Mouse (Mus musculus) hindbrain, postnatal 0 days (tissue): ENCODE data around the gene Qars. TPM values are rescaled to one million over a fixed set of nuclear protein-coding genes. Genes with fewer than 3 reads are reported as not detected.

Experiments
- ATAC-seq: fragments of 200-750 bp; cut with Nextera tagmentation; 2 replicates; pipeline ENCODE4 v1.8.0; 2017; ENCODE audit warnings: mild to moderate bottlenecking, moderate TSS enrichment, moderate library complexity
- DNase-seq: peaks from one replicate; pipeline ENCODE4 v3.0.0-alpha.2; 2015; ENCODE audit warnings: low spot score
- H3K27ac ChIP-seq: fragments of 300-500 bp; sonication (generic); 2 replicates; pipeline ENCODE4 v1.5.1; 2014; ENCODE audit warnings: mild to moderate bottlenecking
- H3K27me3 ChIP-seq: fragments of 300-500 bp; sonication (generic); 2 replicates; pipeline ENCODE4 v1.6.1; 2014; ENCODE audit warnings: low read length, mixed read lengths; ENCODE audit not compliant: insufficient read depth
- H3K36me3 ChIP-seq: fragments of 300-500 bp; sonication (generic); 2 replicates; pipeline ENCODE4 v1.6.1; 2014; ENCODE audit warnings: low read length, mixed read lengths; ENCODE audit not compliant: insufficient read depth
- H3K4me1 ChIP-seq: fragments of 300-500 bp; sonication (generic); 2 replicates; pipeline ENCODE4 v1.6.1; 2014; ENCODE audit warnings: antibody characterized with exemption, low read length, mixed read lengths; ENCODE audit not compliant: insufficient read depth
- H3K4me2 ChIP-seq: fragments of 300-500 bp; sonication (generic); 2 replicates; pipeline ENCODE4 v1.6.1; 2014; ENCODE audit warnings: low read depth, mild to moderate bottlenecking, low read length, moderate library complexity, mixed read lengths
- H3K4me3 ChIP-seq: fragments of 300-500 bp; sonication (generic); 2 replicates; pipeline ENCODE4 v1.5.1; 2014; ENCODE audit warnings: low read length
- H3K9ac ChIP-seq: fragments of 300-500 bp; sonication (generic); replicated peaks from 2 replicates; pipeline ENCODE4 v1.6.1; 2014; ENCODE audit warnings: mild to moderate bottlenecking, low read length, moderate library complexity, mixed read lengths
- H3K9me3 ChIP-seq: fragments of 300-500 bp; sonication (generic); 2 replicates; pipeline ENCODE4 v1.6.1; 2016; ENCODE audit warnings: low read length, mixed read lengths
- CTCF ChIP-seq: IDR thresholded peaks from 2 replicates; pipeline ENCODE4 v1.5.1; 2016; ENCODE audit warnings: antibody characterized with exemption, control low read depth, low read depth
- WGBS: fragments of 180-500 bp; shearing (Covaris S2); extraction: QIAGEN DNeasy Blood & Tissue Kit; methylation state at CpG from one replicate; pipeline ENCODE4 v1.1.7; 2014; 5-methylcytosine and 5-hydroxymethylcytosine counted together
- polyA plus RNA-seq: library from polyadenylated mRNA; unstranded; fragments of >200 nt; fragmentation: Nextera tagmentation; extraction: Ambion mirVana; gene quantifications from 2 replicates; pipeline ENCODE4 v1.2.1, GENCODE M21; 2015
- total RNA-seq: library from RNA; depleted of rRNA; stranded (reverse); fragments of >200 nt; gene quantifications from 2 replicates; pipeline ENCODE4 v1.2.3, GENCODE M21; 2014; rRNA removed

The Qars gene
- 153 and 175 TPM in 2 replicates for total RNA-seq
- polyA plus RNA-seq = 55.2 and 58.3 TPM in 2 replicates

DNA sequence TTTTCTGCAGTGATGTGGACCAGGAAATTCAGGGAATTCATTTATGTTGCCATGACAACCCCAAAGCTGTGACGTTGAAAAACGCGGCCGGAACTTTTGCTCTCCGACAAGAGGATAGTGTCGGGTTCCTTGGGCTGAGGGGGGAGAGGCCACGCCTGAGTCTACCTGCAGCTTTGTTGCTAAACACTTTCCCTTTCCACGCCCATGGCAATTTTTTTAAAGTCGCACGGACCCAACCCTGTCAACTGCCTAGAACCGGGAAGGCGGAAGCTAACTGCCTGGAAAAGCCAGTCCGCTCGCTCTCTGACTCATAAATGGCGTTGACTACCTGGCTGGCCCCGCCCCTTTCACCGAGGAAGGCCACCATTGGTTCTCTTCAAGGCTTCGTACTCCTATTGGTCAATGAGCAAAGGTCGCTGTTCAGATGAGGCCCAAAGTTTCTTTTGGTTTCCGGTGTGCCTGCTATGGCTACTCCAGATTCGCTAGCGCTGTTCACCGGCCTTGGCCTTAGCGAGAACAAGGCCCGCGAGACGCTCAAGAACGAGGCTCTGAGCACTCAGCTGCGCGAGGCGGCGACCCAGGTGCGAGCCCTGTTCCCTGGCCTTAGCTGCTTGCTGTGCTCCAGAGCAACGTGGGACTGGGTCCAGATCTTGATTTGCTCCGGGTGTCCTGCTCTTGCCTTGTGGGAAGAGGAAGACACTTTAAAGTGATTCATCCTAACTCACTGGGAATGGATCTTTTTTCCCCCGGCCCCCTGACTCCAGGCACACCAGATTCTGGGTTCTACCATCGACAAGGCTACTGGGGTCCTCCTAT is at the start of gene Qars:
Gene Qars (plus strand): TSS at position 88 of the 816 bp plus-strand sequence.
- TF ChIP-seq CTCF = no peak
- peak within 1 kb of the TSS; percentile 68 for H3K27ac ChIP-seq
- H3K4me2 ChIP-seq = peak within 1 kb of the TSS; percentile 87
- H3K4me1 ChIP-seq = peaks cover 11% of the 10 kb centered on the region; the same call in 1 of the 2 replicates
- H3K9me3 ChIP-seq = no peaks in the 10 kb centered on the region
- peaks cover 32% of the 10 kb centered on the region; the same call in 1 of the 2 replicates for H3K36me3 ChIP-seq
- under 1% methylated on average over 37 of the region's 37 CpGs for WGBS
- DNase-seq = peak; percentile 97
- peak; percentile 98 for ATAC-seq
- H3K9ac ChIP-seq = peak within 1 kb of the TSS; percentile 67
- H3K4me3 ChIP-seq = peak within 1 kb of the TSS; percentile 71
- H3K27me3 ChIP-seq = no peaks in the 10 kb centered on the region

DNA sequence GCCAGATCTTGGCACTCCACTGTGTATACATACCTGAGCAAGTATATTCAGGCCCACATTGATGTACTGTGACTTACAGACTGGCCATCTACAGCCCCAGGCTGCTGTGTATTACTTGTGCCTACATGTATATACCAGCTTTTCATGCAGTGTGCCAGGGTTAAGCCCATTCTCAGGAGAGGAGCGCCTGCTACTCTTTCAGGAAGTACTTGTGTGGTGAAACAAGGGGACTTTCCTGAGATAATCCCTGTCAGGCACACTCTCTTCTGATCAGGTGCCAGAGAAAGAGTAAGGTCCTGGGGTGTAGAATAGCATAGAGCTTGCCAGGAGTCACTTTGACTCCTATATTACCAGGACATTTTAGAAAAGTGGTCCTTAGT is 47.6 kb upstream of the Qars start:
- ATAC-seq (peak; percentile 25; the same call in 1 of the 2 replicates), DNase-seq (no peak)
- peaks cover 3% of the 10 kb centered on the region for H3K4me1 ChIP-seq
- H3K27me3 ChIP-seq = no peaks in the 10 kb centered on the region
- peak overlapping the region; percentile 91; the same call in 1 of the 2 replicates for H3K27ac ChIP-seq
- peak overlapping the region; percentile 95 for H3K4me2 ChIP-seq
- peak overlapping the region; percentile 91 for H3K4me3 ChIP-seq
- TF ChIP-seq CTCF = no peak
- 91% methylated on average over 1 of the region's 1 CpGs for WGBS
- peaks cover 15% of the 10 kb centered on the region; the same call in 1 of the 2 replicates for H3K36me3 ChIP-seq
- no peaks in the 10 kb centered on the region for H3K9me3 ChIP-seq
- H3K9ac ChIP-seq = no peak overlapping the region; the same call in 1 of the 2 replicates

DNA sequence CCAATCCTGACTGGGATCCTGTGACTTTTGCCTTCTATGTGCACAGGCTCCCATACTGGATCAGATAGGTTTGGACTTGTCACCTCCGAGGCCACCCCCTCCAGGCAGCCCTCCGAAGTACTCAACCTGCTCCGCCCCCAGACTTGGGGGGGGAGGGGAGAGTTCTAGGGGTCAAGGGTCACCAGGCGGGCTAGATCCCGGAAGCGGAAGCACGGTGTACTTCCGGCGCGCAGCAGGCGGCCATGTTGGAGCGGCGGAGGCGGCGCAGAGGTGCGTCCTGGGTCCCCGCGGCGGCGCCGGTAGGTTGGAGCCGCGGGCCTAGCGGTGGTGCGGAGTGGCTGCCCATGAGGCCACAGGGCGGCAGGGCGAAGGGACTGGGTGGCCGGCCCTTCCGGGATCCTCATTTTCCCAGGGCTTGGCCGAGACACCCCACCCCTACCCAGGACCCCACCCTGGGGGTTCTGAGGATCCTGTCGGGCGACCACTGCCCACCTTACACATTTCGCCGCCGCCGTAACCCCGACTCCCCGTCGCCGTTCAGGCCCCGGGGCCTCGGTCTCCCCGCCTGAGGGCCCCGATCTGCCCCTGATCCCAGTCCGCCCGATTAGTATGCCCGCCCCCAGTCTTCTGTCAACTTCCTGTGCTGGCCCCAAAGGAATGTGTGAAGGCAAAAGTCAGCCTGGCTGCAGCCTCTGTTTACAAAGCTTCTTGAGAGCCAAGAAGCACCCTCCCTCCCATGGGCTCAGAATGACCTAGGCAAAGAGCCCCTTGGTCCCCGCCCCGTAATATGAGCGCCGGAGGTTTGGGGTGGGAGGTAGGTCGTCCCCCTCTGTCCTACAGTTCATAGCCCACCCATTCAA is 47.0 kb upstream of the Qars start, which contains the start of gene Ccdc71:
Gene Ccdc71 (plus strand): TSS at position 209 of the 860 bp plus-strand sequence.
- peak within 1 kb of the TSS; percentile 91 for H3K27ac ChIP-seq
- no peaks in the 10 kb centered on the region for H3K27me3 ChIP-seq
- no peak for TF ChIP-seq CTCF
- H3K4me3 ChIP-seq = peak within 1 kb of the TSS; percentile 91
- peaks cover 3% of the 10 kb centered on the region for H3K4me1 ChIP-seq
- H3K4me2 ChIP-seq = peak within 1 kb of the TSS; percentile 95
- H3K9ac ChIP-seq = peak within 1 kb of the TSS; percentile 89
- ATAC-seq (peak; percentile 89), DNase-seq (peak; percentile 94)
- H3K36me3 ChIP-seq = peaks cover 18% of the 10 kb centered on the region; the same call in 1 of the 2 replicates
- 1% methylated on average over 39 of the region's 52 CpGs for WGBS
- no peaks in the 10 kb centered on the region for H3K9me3 ChIP-seq

DNA sequence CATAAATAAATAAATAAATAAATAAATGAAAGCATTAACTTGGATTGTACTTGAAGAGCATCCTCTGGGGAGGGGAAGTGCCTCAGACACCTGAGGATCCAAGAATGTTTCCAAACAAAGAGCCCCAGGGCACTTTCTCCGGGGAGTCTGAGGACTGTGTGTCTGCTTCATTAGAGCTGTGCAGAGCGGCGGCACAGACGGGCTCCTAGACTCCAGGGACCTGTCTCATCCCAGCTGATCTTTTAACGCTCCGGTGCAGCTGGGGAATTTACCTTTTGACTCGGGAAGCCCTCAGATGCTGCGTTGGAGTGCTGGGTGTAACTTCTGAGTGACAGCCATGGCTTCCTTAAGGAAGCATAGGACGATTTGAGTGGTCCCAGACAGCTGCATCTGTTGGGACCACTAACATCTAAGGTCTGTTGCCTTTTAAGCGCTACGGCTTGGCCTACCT is 46.3 kb upstream of the Qars start, which contains the start of gene Klhdc8b:
Gene Klhdc8b (minus strand): TSS at position 401 of the 451 bp plus-strand sequence.
- peak within 1 kb of the TSS; percentile 91 for H3K27ac ChIP-seq
- 22% methylated on average over 11 of the region's 11 CpGs for WGBS
- TF ChIP-seq CTCF = no peak
- no peaks in the 10 kb centered on the region for H3K9me3 ChIP-seq
- peak within 1 kb of the TSS; percentile 89 for H3K9ac ChIP-seq
- H3K4me3 ChIP-seq = peak within 1 kb of the TSS; percentile 91
- H3K36me3 ChIP-seq = peaks cover 19% of the 10 kb centered on the region; the same call in 1 of the 2 replicates
- no peaks in the 10 kb centered on the region for H3K27me3 ChIP-seq
- DNase-seq (no peak), ATAC-seq (no peak)
- peak within 1 kb of the TSS; percentile 95 for H3K4me2 ChIP-seq
- H3K4me1 ChIP-seq = peaks cover 3% of the 10 kb centered on the region

DNA sequence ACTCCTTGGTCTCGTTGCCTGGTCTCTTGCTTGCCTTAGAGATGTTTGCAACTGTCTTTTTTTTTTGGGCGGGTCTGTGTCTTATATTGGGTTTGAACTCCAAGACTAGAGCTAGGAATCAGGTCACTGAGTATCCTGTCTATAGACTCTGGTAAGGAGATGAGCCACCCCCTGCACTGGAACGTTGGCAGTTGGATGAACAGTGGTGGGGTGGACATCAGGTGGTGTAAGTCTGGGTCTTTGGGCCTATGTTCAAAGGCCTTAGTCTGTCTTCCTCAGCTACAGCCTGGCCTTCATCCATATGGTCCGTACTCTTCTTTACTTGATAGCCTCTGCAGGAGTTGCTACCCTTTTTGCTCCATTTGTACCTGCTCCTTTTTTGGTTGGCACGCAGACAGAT is 45.8 kb upstream of the Qars start:
- Histone ChIP-seq H3K27ac (no peak overlapping the region), H3K4me2 (peak overlapping the region; percentile 95), H3K4me1 (peaks cover 3% of the 10 kb centered on the region), H3K27me3 (no peaks in the 10 kb centered on the region), H3K9me3 (no peaks in the 10 kb centered on the region), H3K36me3 (peaks cover 19% of the 10 kb centered on the region; the same call in 1 of the 2 replicates), H3K9ac (no peak overlapping the region), H3K4me3 (peak overlapping the region; percentile 91; the same call in 1 of the 2 replicates)
- DNase-seq (no peak), ATAC-seq (no peak)
- 90% methylated on average over 5 of the region's 5 CpGs for WGBS
- no peak for TF ChIP-seq CTCF

DNA sequence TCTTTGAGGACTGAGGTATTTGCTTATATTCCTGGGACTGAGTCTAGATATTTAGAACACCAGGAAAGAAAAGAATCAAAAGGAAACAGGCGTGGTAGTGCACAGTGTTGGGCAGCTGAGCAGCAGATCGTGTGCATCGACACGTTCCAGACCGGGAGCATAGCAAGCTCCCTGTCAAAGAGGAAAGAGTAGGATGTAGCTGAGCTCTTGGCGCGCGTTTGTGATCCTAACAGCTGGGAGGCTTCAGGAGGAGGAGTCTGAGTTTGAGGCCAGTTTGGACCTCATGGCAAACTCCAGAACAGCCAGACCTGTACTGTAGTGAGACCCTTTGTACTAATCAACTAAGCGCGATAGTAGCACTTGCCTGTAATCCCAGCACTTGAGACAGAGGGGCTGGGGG is 45.3 kb upstream of the Qars start:
- no peak overlapping the region for H3K27ac ChIP-seq
- DNase-seq = no peak
- no peak overlapping the region for H3K4me3 ChIP-seq
- peak overlapping the region; percentile 95; the same call in 1 of the 2 replicates for H3K4me2 ChIP-seq
- peaks cover 3% of the 10 kb centered on the region for H3K4me1 ChIP-seq
- no peaks in the 10 kb centered on the region for H3K27me3 ChIP-seq
- TF ChIP-seq CTCF = no peak
- no peak overlapping the region for H3K9ac ChIP-seq
- no peaks in the 10 kb centered on the region for H3K9me3 ChIP-seq
- WGBS = 86% methylated on average over 10 of the region's 10 CpGs
- ATAC-seq = no peak
- peaks cover 19% of the 10 kb centered on the region; the same call in 1 of the 2 replicates for H3K36me3 ChIP-seq
